Mouse (Mus musculus): ENCODE results near the gene Gm20683.
"Not testable (repeated sequence)": the region's sequence is repeated elsewhere in the genome, so short reads cannot be mapped to it uniquely, and the experiment has no call there.

Gene Gm20683

GRCm38 (mm10) chr17:25874148-25874720, 32.7 kb upstream of the Gm20683 start:
- DNase-seq (ENCODE audit: low spot score in 2 of 2), result no peak

- DNase-seq (ENCODE audit: low spot score in 2 of 2), result no peak
Measured at GRCm38 (mm10) chr17:25873405-25874147, 32.0 kb upstream of the Gm20683 start.

- no peak for DNase-seq (ENCODE audit: low spot score in 2 of 2)
Measured at GRCm38 (mm10) chr17:25872676-25873075, 31.1 kb upstream of the Gm20683 start.

GRCm38 (mm10) chr17:25871566-25871965, 30.0 kb upstream of the Gm20683 start:
- DNase-seq (ENCODE audit: low spot score in 2 of 2), result not testable (repeated sequence)

GRCm38 (mm10) chr17:25869954-25870353, 28.4 kb upstream of the Gm20683 start:
- DNase-seq (ENCODE audit: low spot score in 2 of 2), result no peak

- no peak for DNase-seq (ENCODE audit: low spot score in 2 of 2)
Measured at GRCm38 (mm10) chr17:25869498-25869897, 27.9 kb upstream of the Gm20683 start.

GRCm38 (mm10) chr17:25868601-25869191, 27.1 kb upstream of the Gm20683 start, which contains the start of gene Mcrip2:
Gene Mcrip2 (minus strand): TSS chr17:25868764.
- peak; percentile 75 to 84 for DNase-seq (ENCODE audit: low spot score in 2 of 2)

GRCm38 (mm10) chr17:25867836-25868600, 26.5 kb upstream of the Gm20683 start:
- DNase-seq (ENCODE audit: low spot score in 2 of 2), result peak in 1 of 2 experiments; percentile 25

- no peak for DNase-seq (ENCODE audit: low spot score in 2 of 2)
Measured at GRCm38 (mm10) chr17:25867509-25867835, 25.9 kb upstream of the Gm20683 start.

- DNase-seq (ENCODE audit: low spot score in 2 of 2), result no peak
Measured at GRCm38 (mm10) chr17:25866172-25866571, 24.6 kb upstream of the Gm20683 start.

GRCm38 (mm10) chr17:25865288-25865687, 23.7 kb upstream of the Gm20683 start:
- DNase-seq (ENCODE audit: low spot score in 2 of 2), result no peak

GRCm38 (mm10) chr17:25864311-25864710, 22.7 kb upstream of the Gm20683 start:
- no peak for DNase-seq (ENCODE audit: low spot score in 2 of 2)

GRCm38 (mm10) chr17:25863681-25864080, 22.1 kb upstream of the Gm20683 start:
- DNase-seq (ENCODE audit: low spot score in 2 of 2), result no peak

- no peak for DNase-seq (ENCODE audit: low spot score in 2 of 2)
Measured at GRCm38 (mm10) chr17:25861704-25862612, 20.4 kb upstream of the Gm20683 start.

GRCm38 (mm10) chr17:25860832-25861703, 19.5 kb upstream of the Gm20683 start, which contains the start of gene Wdr90:
Gene Wdr90 (minus strand): TSS chr17:25861501.
- DNase-seq (ENCODE audit: low spot score in 2 of 2), result peak; percentile 83 to 85

GRCm38 (mm10) chr17:25860229-25860628, 18.7 kb upstream of the Gm20683 start:
- no peak for DNase-seq (ENCODE audit: low spot score in 2 of 2)

GRCm38 (mm10) chr17:25844396-25844901, 2.9 kb upstream of the Gm20683 start, which contains the start of gene Rhot2:
Gene Rhot2 (minus strand): TSS chr17:25844851.
- DNase-seq (ENCODE audit: low spot score in 2 of 2), result peak; percentile 93

GRCm38 (mm10) chr17:25843636-25844395, 2.3 kb upstream of the Gm20683 start:
- peak in 1 of 2 experiments; percentile 29 for DNase-seq (ENCODE audit: low spot score in 2 of 2)

GRCm38 (mm10) chr17:25843122-25843521, 1.6 kb upstream of the Gm20683 start:
- no peak for DNase-seq (ENCODE audit: low spot score in 2 of 2)

Data from urinary bladder, adult 18-20 months (tissue).